Mouse (Mus musculus) urinary bladder, adult 18-20 months (tissue): Measurements from ENCODE around the gene Catip.

Source experiments
- DNase-seq, 2 experiments: peaks; one replicate each; pipeline ENCODE4 v3.0.0; 2022; ENCODE audit warnings: low spot score in 2 of 2, mixed read lengths in 2 of 2

Catip gene

GRCm38 (mm10) chr1:74397919-74398451, 36.1 kb downstream of the Catip start:
- peak in 1 of 2 experiments; percentile 57 for DNase-seq

GRCm38 (mm10) chr1:74400531-74400930, 38.6 kb downstream of the Catip start:
- no peak for DNase-seq

- DNase-seq: no peak
Measured at GRCm38 (mm10) chr1:74401015-74401702, 39.3 kb downstream of the Catip start.

GRCm38 (mm10) chr1:74404206-74404605, 42.3 kb downstream of the Catip start:
- DNase-seq: no peak

- DNase-seq: no peak
Measured at GRCm38 (mm10) chr1:74408589-74409504, 46.9 kb downstream of the Catip start, which contains the start of gene Vil1. Vil1 (plus strand) TSS chr1:74409376.

GRCm38 (mm10) chr1:74411753-74412325, 49.9 kb downstream of the Catip start:
- no peak for DNase-seq

GRCm38 (mm10) chr1:74412711-74413110, 50.8 kb downstream of the Catip start:
- DNase-seq: no peak

GRCm38 (mm10) chr1:74415143-74415542, 53.2 kb downstream of the Catip start:
- no peak for DNase-seq
